Mouse (Mus musculus): ENCODE results near the gene Kif15. TPM values are rescaled to one million over a fixed set of nuclear protein-coding genes. Genes with fewer than 3 reads are reported as not detected.

Kif15 gene
- polyA plus RNA-seq (2017; shearing (Covaris generic)): 1 to 10 TPM; 4.9 to 7.1 TPM

DNA sequence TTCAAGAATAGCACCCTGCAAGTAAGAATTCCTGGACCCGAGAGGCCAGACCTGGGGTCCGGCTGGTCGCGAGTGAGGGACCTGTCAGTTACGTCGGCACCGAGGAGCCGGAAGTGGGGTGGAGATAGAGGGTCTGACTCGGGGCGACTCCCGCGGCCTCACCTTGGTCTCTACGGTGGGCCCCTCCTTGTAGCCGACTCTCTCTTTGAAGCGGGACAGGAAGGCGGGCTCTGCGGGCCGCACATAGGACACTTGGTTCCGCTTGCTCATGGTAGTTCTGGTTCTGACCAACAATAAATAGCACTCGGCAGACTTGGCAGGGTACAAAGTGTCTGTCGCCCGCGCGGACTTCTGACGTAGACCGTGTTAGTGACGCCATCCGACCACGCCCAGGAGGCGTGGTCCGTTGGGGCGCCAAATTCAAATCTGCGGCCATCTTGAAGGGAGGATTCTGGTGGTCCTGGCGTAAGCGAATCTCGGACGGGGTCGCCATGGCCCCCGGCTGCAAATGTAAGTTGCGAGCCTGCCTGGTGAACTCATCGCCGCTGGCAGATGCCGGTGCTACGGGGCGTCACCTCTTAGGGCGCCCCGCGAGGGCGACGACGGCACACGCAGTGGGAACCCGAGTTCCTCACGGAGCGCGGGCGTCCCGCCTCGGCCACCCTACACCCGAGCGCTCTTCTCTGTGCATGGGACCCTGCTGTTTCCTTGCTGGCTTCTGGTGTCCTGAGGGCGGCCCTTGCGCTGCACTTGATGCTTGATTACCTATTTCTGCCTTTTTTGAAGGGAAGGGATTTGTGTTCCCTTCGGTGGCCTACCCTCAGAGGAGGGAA is at the start of gene Kif15, which contains the start of gene 1110059G10Rik:
Gene Kif15 (plus strand): TSS at position 404 of the 833 bp plus-strand sequence.
Gene 1110059G10Rik (minus strand): TSS at position 358 of the 833 bp plus-strand sequence.

DNA sequence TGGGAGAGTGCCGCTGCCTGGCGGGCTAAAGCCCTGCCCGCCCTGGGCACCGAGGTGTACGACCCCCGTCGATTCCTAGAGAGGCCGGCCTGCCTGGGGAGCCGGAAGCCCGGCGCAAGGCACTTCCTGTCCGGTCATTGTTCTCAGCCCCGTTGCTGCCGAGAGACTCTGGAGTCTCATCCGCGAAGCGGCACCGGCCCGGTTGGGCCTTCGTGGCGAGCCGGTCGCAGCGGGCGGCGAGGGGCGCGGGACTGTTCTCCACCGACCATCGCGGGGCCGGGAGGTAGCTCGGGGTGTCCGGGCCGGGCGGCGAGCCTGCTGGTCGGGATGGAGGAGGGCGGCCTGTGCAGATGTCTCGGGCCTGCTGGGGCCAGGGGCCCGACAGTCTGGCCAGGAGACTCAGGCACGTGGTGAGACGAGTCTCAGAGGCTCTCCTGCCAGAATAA is 27.9 kb upstream of the Kif15 start, which contains the start of gene Zfp105:
Gene Zfp105 (plus strand): TSS at position 137 of the 446 bp plus-strand sequence.

DNA sequence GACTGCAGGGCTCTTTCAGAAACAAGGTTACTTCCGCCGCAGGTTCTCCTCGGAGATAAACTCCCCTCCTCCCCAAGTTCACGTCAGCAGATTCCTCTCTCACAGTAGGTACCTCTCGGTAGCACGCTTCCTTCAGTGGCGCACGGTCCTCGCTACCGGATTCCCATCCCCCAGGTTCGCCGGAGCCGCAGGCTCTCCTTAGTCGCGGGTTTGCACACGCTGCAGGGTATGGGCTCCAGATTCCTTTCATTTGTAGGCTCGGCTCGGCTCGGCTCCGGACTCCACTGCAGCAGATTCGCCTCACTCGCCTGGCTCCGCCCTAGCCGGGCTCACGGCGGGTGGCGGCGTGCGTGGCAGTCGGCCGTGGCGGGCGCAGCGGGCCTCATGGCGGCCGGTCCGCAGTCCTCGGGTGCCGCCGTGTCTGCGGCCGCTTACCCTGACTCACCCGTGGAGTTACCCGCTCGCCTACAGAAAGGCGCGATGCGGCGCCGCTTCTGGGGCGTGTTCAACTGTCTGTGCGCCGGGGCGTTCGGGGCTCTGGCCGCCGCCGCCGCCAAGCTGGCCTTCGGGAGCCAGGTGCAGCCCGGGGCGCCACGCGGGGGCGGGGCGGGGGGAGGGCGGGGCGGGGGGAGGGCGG is 70.3 kb downstream of the Kif15 start, which contains the start of gene Tmem42:
Gene Tmem42 (plus strand): TSS at position 332 of the 637 bp plus-strand sequence.

DNA sequence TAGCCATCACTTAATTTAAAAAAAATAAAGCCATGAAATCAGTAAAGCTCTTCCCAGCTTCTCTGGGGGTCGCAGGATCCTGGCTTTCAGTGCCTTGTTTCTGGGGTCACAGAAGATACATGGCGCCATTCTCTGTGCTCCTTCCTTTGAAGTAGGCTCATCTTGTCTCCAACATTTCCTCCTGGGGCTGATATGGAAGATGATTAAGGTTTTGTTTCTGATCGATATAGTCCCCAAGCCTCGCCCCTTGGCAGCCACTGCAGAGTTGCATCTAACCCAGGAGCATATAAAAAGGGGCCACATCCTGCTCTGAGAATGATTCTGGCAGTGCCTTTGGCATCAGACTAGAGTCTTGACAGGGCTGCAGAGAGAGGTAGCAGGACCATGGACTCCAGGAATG is 83.6 kb downstream of the Kif15 start, which contains the start of gene Tgm4:
Gene Tgm4 (plus strand): TSS at position 301 of the 400 bp plus-strand sequence.

Other genes with a start within 250 kb of the Kif15 start
- under 1 TPM in 1 of 2 experiments, not detected in 1; 0.07 TPM for gene Topaz1, start 203.7 kb upstream of the Kif15 start, polyA plus RNA-seq (2017; shearing (Covaris generic))
- 10 to 100 TPM; 18.1 to 20.6 TPM for gene Tcaim, start 145.5 kb upstream of the Kif15 start, polyA plus RNA-seq (2017; shearing (Covaris generic))
- gene Gm35549, start 107.0 kb upstream of the Kif15 start, polyA plus RNA-seq (2017; shearing (Covaris generic)): 1 to 10 TPM in 1 of 2 experiments, under 1 TPM in 1; 0.94 to 1.7 TPM
- 10 to 100 TPM; 49.3 to 58.1 TPM for gene Zfp445, start 85.0 kb upstream of the Kif15 start, polyA plus RNA-seq (2017; shearing (Covaris generic))
- 10 to 100 TPM in 1 of 2 experiments, 1 to 10 TPM in 1; 6.6 to 10.3 TPM for gene Zkscan7, start 65.4 kb upstream of the Kif15 start, polyA plus RNA-seq (2017; shearing (Covaris generic))
- not detected for gene Zfp105, start 28.0 kb upstream of the Kif15 start, polyA plus RNA-seq (2017; shearing (Covaris generic))
- 10 to 100 TPM; 28.2 to 36.6 TPM for gene 1110059G10Rik, start within 50 bp of the Kif15 start, polyA plus RNA-seq (2017; shearing (Covaris generic))
- gene Tmem42, start 70.3 kb downstream of the Kif15 start, polyA plus RNA-seq (2017; shearing (Covaris generic)): 10 to 100 TPM; 30.8 to 33.6 TPM
- 1 to 10 TPM in 1 of 2 experiments, under 1 TPM in 1; 0.80 to 5.8 TPM for gene Tgm4, start 83.7 kb downstream of the Kif15 start, polyA plus RNA-seq (2017; shearing (Covaris generic))
- 10 to 100 TPM; 64.8 to 69.8 TPM for gene Zdhhc3, start 162.2 kb downstream of the Kif15 start, polyA plus RNA-seq (2017; shearing (Covaris generic))
- gene Exosc7, start 162.2 kb downstream of the Kif15 start, polyA plus RNA-seq (2017; shearing (Covaris generic)): 10 to 100 TPM; 83.1 to 95.3 TPM
- 1 to 10 TPM in 1 of 2 experiments, under 1 TPM in 1; 0.48 to 1.2 TPM for gene Clec3b, start 199.9 kb downstream of the Kif15 start, polyA plus RNA-seq (2017; shearing (Covaris generic))